7 mouse cellular contexts compared by ENCODE assay signal in genomic region chr4:134930684-134931481, GRCm38 (mm10). TPM values are rescaled to one million over a fixed set of nuclear protein-coding genes. Genes with fewer than 3 reads are reported as not detected.
DNase-seq lines count a peak whose midpoint lies in the region; ATAC-seq lines count a peak whose summit lies in the region.

TSS of gene Syf2 (plus strand) at chr4:134930898.

- peak within 1 kb of the TSS; percentile 98 for H3K4me3 ChIP-seq in intestine, embryonic 16.5 days (ENCODE audit: low read length)
- peak within 1 kb of the TSS; percentile 93 for H3K4me3 ChIP-seq in midbrain, embryonic 11.5 days (ENCODE audit: low read depth, low read length)

- H3K4me1 ChIP-seq in intestine, embryonic 16.5 days (ENCODE audit: control insufficient read depth, insufficient read depth, low read length): peaks cover 8% of the 10 kb centered on the region
- H3K4me1 ChIP-seq in midbrain, embryonic 11.5 days (ENCODE audit: control insufficient read depth, insufficient read depth, low read length): peaks cover 3% of the 10 kb centered on the region; the same call in 1 of the 2 replicates

- peaks cover 22% of the 10 kb centered on the region for H3K36me3 ChIP-seq in intestine, embryonic 16.5 days (ENCODE audit: control insufficient read depth, insufficient read depth, low read length)
- H3K36me3 ChIP-seq in midbrain, embryonic 11.5 days (ENCODE audit: control insufficient read depth, insufficient read depth, low read length): peaks cover 16% of the 10 kb centered on the region

- no peaks in the 10 kb centered on the region for H3K9me3 ChIP-seq in intestine, embryonic 16.5 days (ENCODE audit: control insufficient read depth, low read length)
- H3K9me3 ChIP-seq in midbrain, embryonic 11.5 days (ENCODE audit: control insufficient read depth, low read length): no peaks in the 10 kb centered on the region

- peak; percentile 97 for ATAC-seq in intestine, embryonic 16.5 days
- ATAC-seq in midbrain, embryonic 11.5 days (ENCODE audit: low FRiP score): peak; percentile 98

- H3K4me2 ChIP-seq in intestine, embryonic 16.5 days (ENCODE audit: low read depth, low read length): peak within 1 kb of the TSS; percentile 72
- H3K4me2 ChIP-seq in midbrain, embryonic 11.5 days: peak within 1 kb of the TSS; percentile 84

- peak within 1 kb of the TSS; percentile 82 for H3K9ac ChIP-seq in intestine, embryonic 16.5 days (ENCODE audit: low read depth, low read length)
- peak within 1 kb of the TSS; percentile 80 for H3K9ac ChIP-seq in midbrain, embryonic 11.5 days (ENCODE audit: low read length)

- intact Hi-C loops in left cerebral cortex, postnatal 36 days (cut with DNase I): no loop called here

- peak within 1 kb of the TSS; percentile 83 for H3K27ac ChIP-seq in intestine, embryonic 16.5 days (ENCODE audit: low read length)
- H3K27ac ChIP-seq in midbrain, embryonic 11.5 days (ENCODE audit: low read depth, low read length): 0 out of 2 replicates have a peak within 1 kb of the TSS, but pooled peaks have one; percentile 20

- no peaks in the 10 kb centered on the region for H3K27me3 ChIP-seq in intestine, embryonic 16.5 days (replicated peaks; ENCODE audit: control insufficient read depth, insufficient read depth, low read length)
- no peaks in the 10 kb centered on the region for H3K27me3 ChIP-seq in midbrain, embryonic 11.5 days (ENCODE audit: control insufficient read depth, insufficient read depth, low read length)

- WGBS in intestine, embryonic 16.5 days: under 1% methylated on average over 68 of the region's 68 CpGs
- under 1% methylated on average over 68 of the region's 68 CpGs for WGBS in midbrain, embryonic 11.5 days

- DNase-seq in adrenal gland, adult 2 months: peak; percentile 95
- DNase-seq in embryo, embryonic 11.5 days (ENCODE audit: low read depth, low spot score): peak; percentile 95
- DNase-seq in gastrocnemius, postnatal 4 days (ENCODE audit: low spot score in 2 of 2): peak; percentile 90 to 95
- peak; percentile 93 for DNase-seq in left cerebral cortex, postnatal 36 days (ENCODE audit: low spot score in 2 of 2)
- DNase-seq in midbrain, embryonic 11.5 days (ENCODE audit: low spot score, missing footprints): peak; percentile 99
- peak; percentile 98 for DNase-seq in skeletal muscle tissue, adult 2 months (ENCODE audit: low read depth, low spot score)

RNA-seq across cellular contexts. Expression of gene Syf2, which starts in this region (rescaled TPM):
- 10 to 100 TPM; 85.5 to 97.8 TPM for total RNA-seq in adrenal gland, adult 2 months (2021)
- 7.0 and 8.6 TPM in 2 replicates for polyA plus RNA-seq in adrenal gland, adult 2 months (2012; rRNA removed)
- 10 to 100 TPM; 48.2 to 53.3 TPM for total RNA-seq in gastrocnemius, postnatal 4 days (2021)
- 62.6 and 65.0 TPM in 2 replicates for polyA plus RNA-seq in intestine, embryonic 16.5 days (2015; fragmentation: Nextera tagmentation; extraction: Ambion mirVana)
- total RNA-seq in left cerebral cortex, postnatal 36 days (2021): 10 to 100 TPM; 49.9 to 59.3 TPM
- polyA plus RNA-seq in midbrain, embryonic 11.5 days (2014; fragmentation: Nextera tagmentation; extraction: Ambion mirVana): 76.7 and 79.4 TPM in 2 replicates

Comparison
In these comparisons a context has a peak if more than half of its experiments do, and no peak if none do; other contexts are left out.
1. Peak in every context shown above with its lines: DNase-seq, ATAC-seq, H3K4me3 ChIP-seq and H3K27ac ChIP-seq.